Mouse (Mus musculus) brain, embryonic 14.5 days (tissue): ENCODE results near the gene Cdk17.

Source experiments
- CTCF ChIP-seq: fragments of 200-500 bp; IDR thresholded peaks from 2 replicates; pipeline ENCODE4 v1.5.1; 2012; ENCODE audit warnings: inconsistent platforms, mild to moderate bottlenecking, moderate library complexity, borderline replicate concordance; ENCODE audit not compliant: insufficient read depth, insufficient read length; ENCODE audit errors: extremely low read depth
- POLR2A ChIP-seq: fragments of 200-500 bp; IDR thresholded peaks from 2 replicates; pipeline ENCODE4 v1.6.1; 2012; ENCODE audit warnings: mild to moderate bottlenecking, inconsistent platforms, borderline replicate concordance; ENCODE audit not compliant: poor library complexity, insufficient read depth, insufficient read length, severe bottlenecking; ENCODE audit errors: extremely low read depth

DNA sequence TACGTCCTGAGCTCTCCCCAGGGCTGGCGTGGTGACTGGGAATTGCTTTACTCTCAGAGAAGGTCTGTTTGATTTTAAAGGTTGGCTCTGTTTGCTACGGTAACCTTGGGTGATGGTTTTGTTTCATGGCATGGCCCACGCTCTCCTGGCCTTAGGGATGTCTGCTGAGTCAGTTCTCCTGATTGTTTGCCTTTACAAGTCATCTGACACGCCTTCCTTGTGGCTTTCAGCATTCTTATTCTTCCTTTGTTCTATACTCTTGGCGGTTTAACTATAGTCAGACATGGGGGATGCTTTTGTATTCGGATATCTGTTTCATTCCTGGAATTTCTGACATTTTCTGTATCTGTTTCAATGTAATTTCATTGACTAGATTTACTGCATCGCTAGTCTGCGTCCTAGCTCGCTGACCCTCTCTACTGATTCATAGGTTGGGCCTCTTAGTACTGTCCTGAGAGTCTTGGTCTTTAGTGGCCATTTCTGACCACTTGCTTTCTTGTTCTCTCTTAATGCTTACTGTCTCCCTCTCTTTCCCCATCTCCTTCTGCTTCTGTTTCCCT lies 27.8 kb downstream of the Cdk17 start:
- TF ChIP-seq CTCF (no peak), POLR2A (no peak)
